Mouse (Mus musculus): ENCODE measurements around the gene Rasl2-9. TPM values are rescaled to one million over a fixed set of nuclear protein-coding genes. Genes with fewer than 3 reads are reported as not detected.

Gene Rasl2-9
- polyA plus RNA-seq, 1 experiment, result 0.05 TPM

- H3K36me3 ChIP-seq (ENCODE audit: control insufficient read depth, insufficient read depth), result peaks cover 36% of the 10 kb centered on the region
- no peak overlapping the region for H3ac ChIP-seq (ENCODE audit: control insufficient read depth, insufficient read length, low read depth)
- H3K4me3 ChIP-seq (ENCODE audit: insufficient read depth, poor library complexity, severe bottlenecking), result no peak overlapping the region
- no peaks in the 10 kb centered on the region for H3K27me3 ChIP-seq (ENCODE audit: control insufficient read depth, insufficient read depth, insufficient read length)
- peaks cover 45% of the 10 kb centered on the region for H3K79me2 ChIP-seq (ENCODE audit: control insufficient read depth, insufficient read depth)
- no peak for TF ChIP-seq CEBPB (IDR thresholded peaks at IDR 0.05; ENCODE audit: low read depth)
- no peak for TF ChIP-seq USF1 (IDR thresholded peaks at IDR 0.05; ENCODE audit: low read depth)
- no peak for TF ChIP-seq CTCF (IDR thresholded peaks at IDR 0.05; ENCODE audit: control insufficient read depth, insufficient read depth, insufficient read length)
- no peak for TF ChIP-seq MYOD1 (IDR thresholded peaks at IDR 0.05; ENCODE audit: control insufficient read depth, insufficient read length, low read depth)
- TF ChIP-seq MAX (IDR thresholded peaks at IDR 0.05), result no peak
- TF ChIP-seq FOSL1 (IDR thresholded peaks at IDR 0.05; ENCODE audit: insufficient read depth, low read length, poor library complexity, severe bottlenecking), result no peak
- no peak for TF ChIP-seq MYOG (IDR thresholded peaks at IDR 0.05; ENCODE audit: control insufficient read depth, extremely low read depth, insufficient read length)
- peaks cover 25% of the 10 kb centered on the region for H3K79me3 ChIP-seq (ENCODE audit: low read depth)
Measured at GRCm38 (mm10) chr7:5092831-5093510, 32.8 kb downstream of the Rasl2-9 start.

DNA sequence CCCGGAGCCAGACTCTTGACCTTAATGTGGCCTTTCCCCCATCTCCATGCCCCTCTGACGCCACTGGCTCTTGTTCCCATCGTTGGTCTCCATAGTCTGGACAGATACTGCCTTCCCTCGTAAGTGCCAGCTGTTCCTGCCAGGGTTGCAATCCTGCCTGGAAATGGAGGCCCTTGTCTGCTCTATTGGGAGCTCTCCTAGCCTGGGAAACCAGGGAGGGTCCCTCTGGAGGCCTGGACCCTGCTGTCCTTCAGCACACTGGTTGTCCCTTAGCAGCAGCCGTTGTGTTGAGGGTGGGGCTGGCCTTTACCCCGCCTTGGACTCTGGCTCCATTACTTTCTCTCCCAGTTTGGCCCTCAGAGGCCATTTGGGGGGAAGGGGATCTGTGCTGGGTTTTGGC, 33.4 kb downstream of the Rasl2-9 start:
- no peak overlapping the region for H3ac ChIP-seq (ENCODE audit: control insufficient read depth, insufficient read length, low read depth)
- H3K79me3 ChIP-seq (ENCODE audit: low read depth), result peaks cover 30% of the 10 kb centered on the region
- no peaks in the 10 kb centered on the region for H3K27me3 ChIP-seq (ENCODE audit: control insufficient read depth, insufficient read depth, insufficient read length)
- TF ChIP-seq MAX (IDR thresholded peaks at IDR 0.05) (no peak), MYOD1 (IDR thresholded peaks at IDR 0.05; ENCODE audit: control insufficient read depth, insufficient read length, low read depth) (no peak), CTCF (IDR thresholded peaks at IDR 0.05; ENCODE audit: control insufficient read depth, insufficient read depth, insufficient read length) (no peak), CEBPB (IDR thresholded peaks at IDR 0.05; ENCODE audit: low read depth) (no peak), USF1 (IDR thresholded peaks at IDR 0.05; ENCODE audit: low read depth) (no peak), MYOG (IDR thresholded peaks at IDR 0.05; ENCODE audit: control insufficient read depth, extremely low read depth, insufficient read length) (no peak), FOSL1 (IDR thresholded peaks at IDR 0.05; ENCODE audit: insufficient read depth, low read length, poor library complexity, severe bottlenecking) (no peak)
- peaks cover 50% of the 10 kb centered on the region for H3K79me2 ChIP-seq (ENCODE audit: control insufficient read depth, insufficient read depth)
- peaks cover 35% of the 10 kb centered on the region for H3K36me3 ChIP-seq (ENCODE audit: control insufficient read depth, insufficient read depth)
- H3K4me3 ChIP-seq (ENCODE audit: insufficient read depth, poor library complexity, severe bottlenecking), result no peak overlapping the region

- Histone ChIP-seq H3K79me3 (ENCODE audit: low read depth) (peaks cover 34% of the 10 kb centered on the region), H3K79me2 (ENCODE audit: control insufficient read depth, insufficient read depth) (peaks cover 63% of the 10 kb centered on the region), H3K36me3 (ENCODE audit: control insufficient read depth, insufficient read depth) (peaks cover 35% of the 10 kb centered on the region), H3K4me3 (ENCODE audit: insufficient read depth, poor library complexity, severe bottlenecking) (no peak overlapping the region), H3ac (ENCODE audit: control insufficient read depth, insufficient read length, low read depth) (no peak overlapping the region), H3K27me3 (ENCODE audit: control insufficient read depth, insufficient read depth, insufficient read length) (no peaks in the 10 kb centered on the region)
- TF ChIP-seq CTCF (IDR thresholded peaks at IDR 0.05; ENCODE audit: control insufficient read depth, insufficient read depth, insufficient read length), result no peak
- TF ChIP-seq MYOD1 (IDR thresholded peaks at IDR 0.05; ENCODE audit: control insufficient read depth, insufficient read length, low read depth), result no peak
- TF ChIP-seq MAX (IDR thresholded peaks at IDR 0.05), result no peak
- TF ChIP-seq MYOG (IDR thresholded peaks at IDR 0.05; ENCODE audit: control insufficient read depth, extremely low read depth, insufficient read length), result no peak
- TF ChIP-seq USF1 (IDR thresholded peaks at IDR 0.05; ENCODE audit: low read depth), result no peak
- no peak for TF ChIP-seq CEBPB (IDR thresholded peaks at IDR 0.05; ENCODE audit: low read depth)
- TF ChIP-seq FOSL1 (IDR thresholded peaks at IDR 0.05; ENCODE audit: insufficient read depth, low read length, poor library complexity, severe bottlenecking), result no peak
Measured at GRCm38 (mm10) chr7:5091008-5091728, 34.6 kb downstream of the Rasl2-9 start.

DNA sequence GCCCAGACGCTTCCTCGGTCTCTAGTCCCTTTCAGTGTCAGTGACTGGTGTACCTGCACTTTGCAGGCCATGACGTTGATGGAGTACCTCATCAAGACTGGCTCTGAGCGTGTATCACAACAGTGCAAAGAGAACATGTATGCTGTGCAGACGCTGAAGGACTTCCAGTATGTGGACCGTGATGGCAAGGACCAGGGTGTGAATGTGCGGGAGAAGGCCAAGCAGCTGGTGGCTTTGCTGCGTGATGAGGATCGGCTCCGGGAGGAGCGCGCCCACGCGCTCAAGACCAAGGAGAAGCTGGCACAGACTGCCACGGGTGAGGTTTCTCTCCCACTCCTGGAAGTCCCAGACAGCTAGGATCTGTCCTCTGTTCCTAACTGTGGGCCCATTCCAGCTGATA, 35.9 kb downstream of the Rasl2-9 start:
- Histone ChIP-seq H3K79me2 (ENCODE audit: control insufficient read depth, insufficient read depth) (peaks cover 76% of the 10 kb centered on the region), H3ac (ENCODE audit: control insufficient read depth, insufficient read length, low read depth) (no peak overlapping the region), H3K79me3 (ENCODE audit: low read depth) (peaks cover 44% of the 10 kb centered on the region), H3K36me3 (ENCODE audit: control insufficient read depth, insufficient read depth) (peaks cover 41% of the 10 kb centered on the region), H3K4me3 (ENCODE audit: insufficient read depth, poor library complexity, severe bottlenecking) (no peak overlapping the region), H3K27me3 (ENCODE audit: control insufficient read depth, insufficient read depth, insufficient read length) (no peaks in the 10 kb centered on the region)
- no peak for TF ChIP-seq MYOG (IDR thresholded peaks at IDR 0.05; ENCODE audit: control insufficient read depth, extremely low read depth, insufficient read length)
- no peak for TF ChIP-seq USF1 (IDR thresholded peaks at IDR 0.05; ENCODE audit: low read depth)
- TF ChIP-seq MAX (IDR thresholded peaks at IDR 0.05), result no peak
- TF ChIP-seq CTCF (IDR thresholded peaks at IDR 0.05; ENCODE audit: control insufficient read depth, insufficient read depth, insufficient read length), result no peak
- no peak for TF ChIP-seq FOSL1 (IDR thresholded peaks at IDR 0.05; ENCODE audit: insufficient read depth, low read length, poor library complexity, severe bottlenecking)
- no peak for TF ChIP-seq CEBPB (IDR thresholded peaks at IDR 0.05; ENCODE audit: low read depth)

DNA sequence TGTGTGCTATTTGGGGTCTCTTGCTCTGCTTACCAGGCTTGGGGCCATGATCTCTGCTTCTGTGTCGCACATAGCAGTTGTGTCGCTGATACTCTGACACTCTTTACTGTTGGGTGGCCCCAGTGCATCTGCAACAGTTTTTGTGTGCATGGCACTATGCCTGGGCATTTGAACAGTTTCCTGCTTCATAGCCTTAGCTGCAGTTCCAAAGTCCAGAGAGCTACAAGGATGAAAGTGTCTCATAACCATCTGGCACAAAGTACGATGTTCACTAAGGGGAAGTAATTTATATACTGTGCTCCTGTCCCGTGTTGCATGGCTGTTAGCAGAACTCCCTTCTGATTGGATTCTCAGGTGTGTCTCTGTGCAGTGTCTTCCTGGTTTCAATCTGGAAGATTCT, 37.9 kb downstream of the Rasl2-9 start:
- TF ChIP-seq CEBPB (IDR thresholded peaks at IDR 0.05; ENCODE audit: low read depth), result no peak
- no peak for TF ChIP-seq FOSL1 (IDR thresholded peaks at IDR 0.05; ENCODE audit: insufficient read depth, low read length, poor library complexity, severe bottlenecking)
- no peak for TF ChIP-seq USF1 (IDR thresholded peaks at IDR 0.05; ENCODE audit: low read depth)
- TF ChIP-seq MYOD1 (IDR thresholded peaks at IDR 0.05; ENCODE audit: control insufficient read depth, insufficient read length, low read depth), result no peak
- no peak for TF ChIP-seq MAX (IDR thresholded peaks at IDR 0.05)
- no peak for TF ChIP-seq MYOG (IDR thresholded peaks at IDR 0.05; ENCODE audit: control insufficient read depth, extremely low read depth, insufficient read length)
- no peak for TF ChIP-seq CTCF (IDR thresholded peaks at IDR 0.05; ENCODE audit: control insufficient read depth, insufficient read depth, insufficient read length)

More for the DNA sequence above, 37.9 kb downstream of the Rasl2-9 start:
- no peak overlapping the region for H3ac ChIP-seq (ENCODE audit: control insufficient read depth, insufficient read length, low read depth)
- no peaks in the 10 kb centered on the region for H3K27me3 ChIP-seq (ENCODE audit: control insufficient read depth, insufficient read depth, insufficient read length)
- peaks cover 52% of the 10 kb centered on the region for H3K36me3 ChIP-seq (ENCODE audit: control insufficient read depth, insufficient read depth)
- peaks cover 63% of the 10 kb centered on the region for H3K79me3 ChIP-seq (ENCODE audit: low read depth)
- no peak overlapping the region for H3K4me3 ChIP-seq (ENCODE audit: insufficient read depth, poor library complexity, severe bottlenecking)
- H3K79me2 ChIP-seq (ENCODE audit: control insufficient read depth, insufficient read depth), result peaks cover 95% of the 10 kb centered on the region

Measured in C2C12 (cell line).